ENCODE assay signal across 9 mouse cellular contexts in the genomic region with DNA sequence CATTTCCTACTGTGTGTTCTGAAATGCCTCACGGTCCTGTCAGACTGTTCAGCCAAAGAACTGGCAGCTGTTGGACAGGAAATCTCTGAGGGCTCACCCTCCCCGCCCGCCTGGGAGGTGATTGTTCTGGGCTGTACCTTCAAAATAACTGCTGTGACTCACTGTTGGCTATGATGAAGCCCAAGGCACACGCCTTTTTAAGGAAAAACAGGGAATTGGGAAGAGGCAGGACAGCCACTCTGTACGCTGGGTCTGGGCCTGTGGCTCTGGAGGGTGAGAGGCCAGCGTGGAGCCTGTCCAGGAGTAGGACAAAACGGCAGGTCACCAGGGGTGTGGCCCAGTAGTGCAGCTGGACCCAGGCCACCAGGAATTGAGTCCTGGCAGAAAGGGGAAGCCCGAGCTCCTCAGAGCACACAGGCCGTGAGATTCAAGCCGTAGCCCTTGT. TPM values are rescaled to one million over a fixed set of nuclear protein-coding genes. Genes with fewer than 3 reads are reported as not detected.
A peak's percentile ranks its signal among the peaks of the same experiment; 100 is the strongest.
DNase-seq lines count a peak whose midpoint lies in the region; ATAC-seq and TF ChIP-seq lines count a peak whose summit lies in the region.
"Had no signal": no experiment of that assay in that cellular context is flagged by ENCODE, and none has a peak within 500 bp of the region (broad histone marks: within the 10 kb centered on the region; RNA-seq: fewer than 3 reads in every experiment).

No protein-coding gene starts in this region.

- H3K4me1 ChIP-seq in heart, adult 2 months (ENCODE audit: control insufficient read depth, insufficient read depth, low read length): peaks cover 16% of the 10 kb centered on the region
- no peaks in the 10 kb centered on the region for H3K4me1 ChIP-seq in kidney, postnatal 0 days (replicated peaks; ENCODE audit: insufficient read depth, low read length)
- H3K4me1 ChIP-seq in stomach, embryonic 15.5 days: peaks cover 21% of the 10 kb centered on the region

- peak; percentile 37; the same call in 1 of the 2 replicates for TF ChIP-seq POLR2A in heart, adult 2 months (IDR thresholded peaks at IDR 0.05; ENCODE audit: insufficient read depth, low read depth, low read length)

- H3K79me2 ChIP-seq in heart, adult 2 months (replicated peaks; ENCODE audit: control insufficient read depth, insufficient read depth, low read length): no peaks in the 10 kb centered on the region

- no peak overlapping the region for H3K4me3 ChIP-seq in heart, adult 2 months
- H3K4me3 ChIP-seq in kidney, postnatal 0 days (replicated peaks; ENCODE audit: low read depth, low read length): no peak overlapping the region
- no peak overlapping the region for H3K4me3 ChIP-seq in stomach, embryonic 15.5 days (replicated peaks)

- no peaks in the 10 kb centered on the region for H3K9me3 ChIP-seq in kidney, postnatal 0 days (replicated peaks; ENCODE audit: low read length)
- H3K9me3 ChIP-seq in stomach, embryonic 15.5 days: no peaks in the 10 kb centered on the region
- H3K9me3 ChIP-seq: G1E had no signal

- H3K4me2 ChIP-seq in kidney, postnatal 0 days (ENCODE audit: low read length): no peak overlapping the region
- no peak overlapping the region for H3K4me2 ChIP-seq in stomach, embryonic 15.5 days

- H3K36me3 ChIP-seq in heart, adult 2 months (ENCODE audit: control insufficient read depth, insufficient read depth, low read length): peaks cover 3% of the 10 kb centered on the region; the same call in 1 of the 2 replicates
- H3K36me3 ChIP-seq in kidney, postnatal 0 days (ENCODE audit: insufficient read depth, low read length): 0 out of 2 replicates have a peak, but pooled peaks cover 10% of the 10 kb centered on the region
- H3K36me3 ChIP-seq in stomach, embryonic 15.5 days: no peaks in the 10 kb centered on the region

- no peak for TF ChIP-seq CTCF in heart, adult 2 months (IDR thresholded peaks at IDR 0.05)
- no peak for TF ChIP-seq CTCF in kidney, postnatal 0 days (IDR thresholded peaks at IDR 0.05; ENCODE audit: low read depth)

- intact Hi-C loops in heart, adult 2 months (cut with DNase I): loop anchor here (1.0 to 10.0 kb wide), 2 partner anchors 45 to 167 kb away; no protein-coding TSS in a partner anchor

- TF ChIP-seq EP300 in heart, adult 2 months (IDR thresholded peaks at IDR 0.05; ENCODE audit: insufficient read depth, low read depth, low read length): no peak

- H3K27ac ChIP-seq in heart, adult 2 months: peak overlapping the region; percentile 90
- H3K27ac ChIP-seq in kidney, postnatal 0 days: 0 out of 2 replicates have a peak overlapping the region, but pooled peaks have one; percentile 36
- peak overlapping the region; percentile 61 for H3K27ac ChIP-seq in stomach, embryonic 15.5 days

- DNase-seq in gastrocnemius, adult 18-20 months (ENCODE audit: low spot score): peak; percentile 70
- no peak for DNase-seq in gastrocnemius, postnatal 10 days
- peak; percentile 73 for DNase-seq in MN1 (ENCODE audit: low spot score)
- DNase-seq in heart, adult 2 months: peak; percentile 79 to 88
- DNase-seq in kidney, postnatal 0 days (ENCODE audit: low spot score): peak; percentile 40
- DNase-seq in layer of hippocampus, adult 11-12 months (ENCODE audit: low spot score): no peak
- DNase-seq in spleen, postnatal 4 days (ENCODE audit: low spot score in 2 of 2): no peak

- no peak for ATAC-seq in kidney, postnatal 0 days (replicated peaks; ENCODE audit: low FRiP score, low read depth)
- ATAC-seq in stomach, embryonic 15.5 days (ENCODE audit: insufficient read depth, low FRiP score, low read depth): no peak

- peak overlapping the region; percentile 11 for H3K9ac ChIP-seq in heart, adult 2 months (ENCODE audit: low read depth, low read length)
- H3K9ac ChIP-seq in kidney, postnatal 0 days (ENCODE audit: low read depth, low read length): no peak overlapping the region
- H3K9ac ChIP-seq in stomach, embryonic 15.5 days: no peak overlapping the region

- H3K27me3 ChIP-seq in heart, adult 2 months (ENCODE audit: control insufficient read depth, insufficient read depth, low read length): no peaks in the 10 kb centered on the region
- no peaks in the 10 kb centered on the region for H3K27me3 ChIP-seq in kidney, postnatal 0 days (ENCODE audit: insufficient read depth, low read length)
- H3K27me3 ChIP-seq in stomach, embryonic 15.5 days (replicated peaks): no peaks in the 10 kb centered on the region

- WGBS in heart, adult 2 months: 18% methylated on average over 10 of the region's 10 CpGs
- WGBS in kidney, postnatal 0 days: 71% methylated on average over 10 of the region's 10 CpGs
- WGBS in stomach, embryonic 15.5 days: 54% methylated on average over 10 of the region's 10 CpGs

RNA-seq across cellular contexts. Expression of a gene that starts 18.8 kb away (rescaled TPM):
- 10 to 100 TPM in 1 of 2 experiments, 1 to 10 TPM in 1; 9.4 to 19.6 TPM for total RNA-seq in gastrocnemius, adult 18-20 months (2021)
- 1 to 10 TPM; 8.2 to 9.0 TPM for total RNA-seq in gastrocnemius, postnatal 10 days (2021)
- 10 to 100 TPM; 16.3 to 16.7 TPM for total RNA-seq in heart, adult 2 months (2021)
- 7.0 and 7.9 TPM in 2 replicates for polyA plus RNA-seq in heart, adult 2 months (2012; rRNA removed)
- polyA plus RNA-seq in kidney, postnatal 0 days (2015; fragmentation: Nextera tagmentation; extraction: Ambion mirVana): 24.8 and 28.4 TPM in 2 replicates
- 24.0 and 27.0 TPM in 2 replicates for polyA plus RNA-seq in stomach, embryonic 15.5 days (2015; fragmentation: Nextera tagmentation; extraction: Ambion mirVana)

RNA-seq across cellular contexts. Expression of a gene that starts 39.9 kb away (rescaled TPM):
- 1 to 10 TPM; 5.7 to 6.6 TPM for total RNA-seq in gastrocnemius, adult 18-20 months (2021)
- total RNA-seq in gastrocnemius, postnatal 10 days (2021): 10 to 100 TPM; 11.9 to 13.4 TPM
- 10 to 100 TPM; 16.0 to 16.7 TPM for total RNA-seq in heart, adult 2 months (2021)
- polyA plus RNA-seq in heart, adult 2 months (2012; rRNA removed): 22.7 and 29.4 TPM in 2 replicates
- 30.7 and 31.7 TPM in 2 replicates for polyA plus RNA-seq in kidney, postnatal 0 days (2015; fragmentation: Nextera tagmentation; extraction: Ambion mirVana)
- 36.2 and 37.1 TPM in 2 replicates for polyA plus RNA-seq in stomach, embryonic 15.5 days (2015; fragmentation: Nextera tagmentation; extraction: Ambion mirVana)

Comparison
In these comparisons a context has a peak if more than half of its experiments do, and no peak if none do; other contexts are left out.
1. DNase-seq: peak in gastrocnemius, adult 18-20 months (single experiment), MN1 (single experiment), heart, adult 2 months (2 of 2) and kidney, postnatal 0 days (single experiment); none in gastrocnemius, postnatal 10 days (single experiment), layer of hippocampus, adult 11-12 months (single experiment) and spleen, postnatal 4 days (0 of 2).
2. H3K27ac ChIP-seq: peak in every context shown above with its lines; median percentile 90 in heart, adult 2 months; 61 in stomach, embryonic 15.5 days; 36 in kidney, postnatal 0 days.